Mouse (Mus musculus) cortical plate, adult 2 months (tissue): Measurements from ENCODE around the gene Man1c1.
A peak's percentile ranks its signal among the peaks of the same experiment; 100 is the strongest.

Experiments used
- CTCF ChIP-seq: fragments of 200-500 bp; IDR thresholded peaks from 2 replicates; pipeline ENCODE4 v1.5.1; 2011; ENCODE audit warnings: mild to moderate bottlenecking, control low read depth, low read length; ENCODE audit not compliant: insufficient read depth; ENCODE audit errors: extremely low read depth
- POLR2A ChIP-seq: fragments of 200-500 bp; IDR thresholded peaks from 2 replicates; pipeline ENCODE4 v1.6.1; 2011; ENCODE audit warnings: mild to moderate bottlenecking, low read length, control low read depth; ENCODE audit not compliant: insufficient read depth; ENCODE audit errors: extremely low read depth

DNA sequence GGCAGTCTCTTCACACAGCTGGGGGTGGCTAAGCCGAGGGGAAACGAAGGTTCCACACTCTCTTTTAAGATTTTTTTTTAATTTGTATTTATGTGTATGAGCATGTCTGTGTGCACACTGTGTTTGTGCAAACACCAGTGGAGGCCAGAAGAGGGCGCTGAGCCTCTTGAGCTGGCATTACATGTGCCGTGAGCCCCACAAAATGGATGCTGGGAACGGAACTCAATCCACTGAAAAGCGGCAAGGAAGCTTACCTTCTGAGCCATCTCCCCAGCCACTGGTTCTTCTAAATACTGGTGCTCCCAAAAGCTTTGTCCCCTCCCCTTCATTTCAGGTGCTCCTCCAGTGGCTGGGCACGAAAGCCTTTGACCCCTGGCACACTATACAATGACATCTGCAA lies 22.3 kb downstream of the Man1c1 start:
- peak; percentile 7; the same call in 1 of the 2 replicates for TF ChIP-seq CTCF
- TF ChIP-seq POLR2A: no peak
